Mouse (Mus musculus) erythroblast, embryonic 14.5 days (primary cell): ENCODE measurements around the gene Rxrg.

Experiments
- GATA1 ChIP-seq: IDR thresholded peaks from 2 replicates; pipeline ENCODE4 v1.6.1; 2012; ENCODE audit warnings: low read length, inconsistent platforms, mixed read lengths
- TAL1 ChIP-seq: IDR thresholded peaks from 3 replicates; pipeline ENCODE4 v1.6.1; 2012; ENCODE audit warnings: low read length, inconsistent platforms, mixed read lengths

- no peak for TF ChIP-seq TAL1
- TF ChIP-seq GATA1 = no peak
Observed at GRCm38 (mm10) chr1:167669796-167670195, 71.6 kb downstream of the Rxrg start.
